Mouse (Mus musculus) embryonic facial prominence, embryonic 11.5 days (tissue): ENCODE measurements around the gene Nt5dc1. TPM values are rescaled to one million over a fixed set of nuclear protein-coding genes. Genes with fewer than 3 reads are reported as not detected.

Experiments
- ATAC-seq: fragments of 200-750 bp; cut with Nextera tagmentation; replicated peaks from 2 replicates; pipeline ENCODE4 v1.8.0; 2017; ENCODE audit warnings: low read depth; ENCODE audit not compliant: insufficient number of reproducible peaks, low FRiP score, low TSS enrichment
- DNase-seq: peaks from one replicate; pipeline ENCODE4 v3.0.0-alpha.2; 2015; ENCODE audit warnings: low spot score
- H3K27ac ChIP-seq: fragments of 300-500 bp; sonication (generic); replicated peaks from 2 replicates; pipeline ENCODE4 v1.5.1; 2014; ENCODE audit warnings: mild to moderate bottlenecking, low read depth, low read length, control low read depth
- H3K27me3 ChIP-seq: fragments of 300-500 bp; sonication (generic); 2 replicates; pipeline ENCODE4 v1.6.1; 2014; ENCODE audit warnings: mild to moderate bottlenecking, low read length, moderate library complexity, mixed read lengths; ENCODE audit not compliant: control insufficient read depth, insufficient read depth
- H3K36me3 ChIP-seq: fragments of 300-500 bp; sonication (generic); replicated peaks from 2 replicates; pipeline ENCODE4 v1.6.1; 2014; ENCODE audit warnings: low read depth, mild to moderate bottlenecking, low read length, moderate library complexity, mixed read lengths; ENCODE audit not compliant: control insufficient read depth, insufficient read depth
- H3K4me1 ChIP-seq: fragments of 300-500 bp; sonication (generic); 2 replicates; pipeline ENCODE4 v1.6.1; 2014; ENCODE audit warnings: low read length, mixed read lengths; ENCODE audit not compliant: control insufficient read depth, insufficient read depth
- H3K4me2 ChIP-seq: fragments of 300-500 bp; sonication (generic); 2 replicates; pipeline ENCODE4 v1.6.1; 2014; ENCODE audit warnings: low read depth, mild to moderate bottlenecking, control low read depth, low read length, moderate library complexity
- H3K4me3 ChIP-seq: fragments of 300-500 bp; sonication (generic); 2 replicates; pipeline ENCODE4 v1.5.1; 2014; ENCODE audit warnings: low read depth, low read length, control low read depth
- H3K9ac ChIP-seq: fragments of 300-500 bp; sonication (generic); replicated peaks from 2 replicates; pipeline ENCODE4 v1.6.1; 2014; ENCODE audit warnings: mild to moderate bottlenecking, control low read depth, low read length
- H3K9me3 ChIP-seq: fragments of 300-500 bp; sonication (generic); replicated peaks from 2 replicates; pipeline ENCODE4 v1.6.1; 2016; ENCODE audit warnings: mild to moderate bottlenecking, low read length, inconsistent platforms, mixed read lengths; ENCODE audit not compliant: control insufficient read depth
- WGBS: fragments of 180-500 bp; shearing (Covaris S2); extraction: QIAGEN DNeasy Blood & Tissue Kit; methylation state at CpG from one replicate; pipeline ENCODE4 v1.1.7; 2014; 5-methylcytosine and 5-hydroxymethylcytosine counted together
- polyA plus RNA-seq: library from polyadenylated mRNA; unstranded; fragments of >200 nt; fragmentation: Nextera tagmentation; extraction: Ambion mirVana; gene quantifications from 2 replicates; pipeline ENCODE4 v1.2.1, GENCODE M21; 2014

The Nt5dc1 gene
- polyA plus RNA-seq, 1 experiment from 2014 or later = 7.6 TPM

GRCm38 (mm10) chr10:34396959-34397358 is 21.4 kb downstream of the Nt5dc1 start:
- Histone ChIP-seq H3K9me3 (no peaks in the 10 kb centered on the region), H3K4me2 (no peak overlapping the region), H3K4me3 (no peak overlapping the region), H3K27ac (no peak overlapping the region), H3K27me3 (no peaks in the 10 kb centered on the region), H3K9ac (no peak overlapping the region), H3K36me3 (no peaks in the 10 kb centered on the region), H3K4me1 (no peaks in the 10 kb centered on the region)
- DNase-seq (no peak), ATAC-seq (no peak)
- WGBS = 89% methylated on average over 4 of the region's 4 CpGs

GRCm38 (mm10) chr10:34389681-34390080 is 28.7 kb downstream of the Nt5dc1 start, which contains the start of gene Col10a1:
Gene Col10a1, plus strand, starts transcription at chr10:34389981.
- no peak within 1 kb of the TSS for H3K4me3 ChIP-seq

GRCm38 (mm10) chr10:34385636-34386035 is 32.7 kb downstream of the Nt5dc1 start:
- H3K9ac ChIP-seq = no peak overlapping the region
- H3K9me3 ChIP-seq = no peaks in the 10 kb centered on the region
- H3K4me3 ChIP-seq = no peak overlapping the region
- no peaks in the 10 kb centered on the region for H3K36me3 ChIP-seq
- H3K27ac ChIP-seq = no peak overlapping the region
- no peaks in the 10 kb centered on the region for H3K4me1 ChIP-seq
- no peaks in the 10 kb centered on the region for H3K27me3 ChIP-seq
- ATAC-seq = no peak
- no peak overlapping the region for H3K4me2 ChIP-seq
- 90% methylated on average over 5 of the region's 5 CpGs for WGBS
- DNase-seq = no peak

More at GRCm38 (mm10) chr10:34389681-34390080, 28.7 kb downstream of the Nt5dc1 start, which contains the start of gene Col10a1:
- DNase-seq = no peak
- no peaks in the 10 kb centered on the region for H3K9me3 ChIP-seq
- no peak within 1 kb of the TSS for H3K9ac ChIP-seq
- no peak within 1 kb of the TSS for H3K27ac ChIP-seq
- H3K4me1 ChIP-seq = no peaks in the 10 kb centered on the region
- H3K27me3 ChIP-seq = no peaks in the 10 kb centered on the region
- WGBS = 68% methylated on average over 8 of the region's 8 CpGs
- H3K4me2 ChIP-seq = no peak within 1 kb of the TSS
- H3K36me3 ChIP-seq = no peaks in the 10 kb centered on the region
- no peak for ATAC-seq

GRCm38 (mm10) chr10:34373332-34373731 is 45.0 kb downstream of the Nt5dc1 start:
- WGBS = 91% methylated on average over 7 of the region's 7 CpGs
- Histone ChIP-seq H3K4me1 (no peaks in the 10 kb centered on the region), H3K4me2 (no peak overlapping the region), H3K27me3 (no peaks in the 10 kb centered on the region), H3K9ac (no peak overlapping the region), H3K27ac (no peak overlapping the region), H3K9me3 (no peaks in the 10 kb centered on the region), H3K36me3 (no peaks in the 10 kb centered on the region), H3K4me3 (no peak overlapping the region)
- no peak for DNase-seq
- no peak for ATAC-seq

DNA sequence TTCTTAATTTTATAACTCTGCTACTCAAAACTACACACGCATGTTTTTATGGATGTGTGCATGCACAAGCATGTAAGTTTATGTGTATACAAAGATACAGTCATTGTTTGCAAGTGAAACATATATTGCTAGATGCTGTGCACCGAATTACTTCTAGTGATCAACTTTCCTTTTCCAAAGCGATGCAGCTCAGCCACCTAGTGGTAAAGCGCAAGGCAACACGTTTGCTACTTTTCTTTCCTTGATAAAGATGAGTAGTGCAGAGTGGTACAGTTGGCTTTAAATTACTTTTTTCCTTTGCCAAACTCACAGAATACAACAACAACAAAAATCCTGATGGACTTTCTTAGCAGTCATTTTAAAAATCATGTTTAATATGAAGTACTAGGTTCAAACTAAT is 50.2 kb downstream of the Nt5dc1 start:
- Histone ChIP-seq H3K27me3 (no peaks in the 10 kb centered on the region), H3K9ac (no peak overlapping the region), H3K4me2 (no peak overlapping the region), H3K4me3 (no peak overlapping the region), H3K9me3 (no peaks in the 10 kb centered on the region), H3K27ac (no peak overlapping the region), H3K4me1 (no peaks in the 10 kb centered on the region), H3K36me3 (no peaks in the 10 kb centered on the region)
- peak; percentile 7 for DNase-seq
- WGBS = 69% methylated on average over 5 of the region's 5 CpGs
- no peak for ATAC-seq

GRCm38 (mm10) chr10:34363756-34364155 is 54.6 kb downstream of the Nt5dc1 start:
- Histone ChIP-seq H3K36me3 (no peaks in the 10 kb centered on the region), H3K4me1 (no peaks in the 10 kb centered on the region), H3K9me3 (no peaks in the 10 kb centered on the region), H3K9ac (no peak overlapping the region), H3K27ac (no peak overlapping the region), H3K4me2 (no peak overlapping the region), H3K4me3 (no peak overlapping the region), H3K27me3 (no peaks in the 10 kb centered on the region)
- no peak for ATAC-seq
- DNase-seq = no peak

DNA sequence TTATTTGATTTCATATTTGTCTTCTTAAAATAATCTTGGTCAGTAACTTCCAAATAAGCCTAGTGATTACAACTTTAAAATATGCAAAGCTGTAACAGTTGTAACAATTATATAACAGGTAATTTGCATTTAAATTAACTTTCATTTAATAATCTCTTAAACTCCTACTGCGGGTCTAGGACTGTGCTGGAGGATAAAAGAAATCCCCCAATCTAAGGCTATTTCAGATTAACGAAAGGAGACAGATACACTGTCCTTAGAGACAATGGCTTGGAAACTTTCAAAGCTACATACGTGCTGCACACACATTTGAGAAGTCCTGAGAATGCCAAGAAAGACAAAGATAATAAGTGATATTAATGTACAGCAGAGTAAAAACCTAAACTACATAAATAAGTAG is 60.1 kb downstream of the Nt5dc1 start:
- no peaks in the 10 kb centered on the region for H3K27me3 ChIP-seq
- DNase-seq (no peak), ATAC-seq (no peak)
- H3K4me1 ChIP-seq = no peaks in the 10 kb centered on the region
- H3K9me3 ChIP-seq = no peaks in the 10 kb centered on the region
- H3K4me3 ChIP-seq = no peak overlapping the region
- WGBS = 78% methylated on average over 3 of the region's 3 CpGs
- no peaks in the 10 kb centered on the region for H3K36me3 ChIP-seq
- no peak overlapping the region for H3K27ac ChIP-seq
- no peak overlapping the region for H3K9ac ChIP-seq
- no peak overlapping the region for H3K4me2 ChIP-seq

DNA sequence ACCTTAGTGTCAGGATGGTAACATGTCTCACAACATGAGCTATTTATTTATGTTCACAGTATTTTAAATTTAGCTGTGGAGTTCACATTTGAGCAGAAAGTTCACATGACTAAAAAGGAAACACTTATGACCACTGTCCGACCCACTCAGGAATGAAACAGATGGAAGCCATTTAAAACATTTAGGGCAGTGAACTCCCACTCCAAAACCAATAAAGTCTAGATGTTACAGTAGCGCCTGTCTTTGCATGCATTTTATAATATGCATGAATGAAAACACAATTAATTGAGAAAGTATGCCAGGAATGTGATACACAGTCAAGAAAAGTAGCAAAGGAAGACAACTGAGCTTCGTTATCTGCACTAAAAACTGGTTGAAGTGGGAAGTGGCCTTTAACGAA is 66.2 kb downstream of the Nt5dc1 start:
- WGBS = 77% methylated on average over 4 of the region's 4 CpGs
- no peaks in the 10 kb centered on the region for H3K36me3 ChIP-seq
- H3K4me3 ChIP-seq = no peak overlapping the region
- no peak overlapping the region for H3K9ac ChIP-seq
- ATAC-seq = no peak
- H3K4me1 ChIP-seq = no peaks in the 10 kb centered on the region
- H3K4me2 ChIP-seq = no peak overlapping the region
- H3K27ac ChIP-seq = no peak overlapping the region
- DNase-seq = no peak
- no peaks in the 10 kb centered on the region for H3K9me3 ChIP-seq
- no peaks in the 10 kb centered on the region for H3K27me3 ChIP-seq
